Mouse (Mus musculus): ENCODE data around the gene Fgfr3. TPM values are rescaled to one million over a fixed set of nuclear protein-coding genes. Genes with fewer than 3 reads are reported as not detected.

The Fgfr3 gene
- polyA plus RNA-seq, 1 experiment from 2014 or later, result 23.9 TPM

- Histone ChIP-seq H3K9me3 (replicated peaks; ENCODE audit: control insufficient read depth, low read length, poor library complexity, severe bottlenecking) (no peaks in the 10 kb centered on the region), H3K4me1 (ENCODE audit: control insufficient read depth, insufficient read depth, low read length) (peaks cover 28% of the 10 kb centered on the region), H3K4me2 (ENCODE audit: low read length) (peak overlapping the region; percentile 75), H3K4me3 (ENCODE audit: low read depth, low read length) (peak overlapping the region; percentile 45), H3K27ac (ENCODE audit: low read length) (peak overlapping the region; percentile 47), H3K36me3 (ENCODE audit: control insufficient read depth, insufficient read depth, low read length) (no peaks in the 10 kb centered on the region), H3K27me3 (ENCODE audit: control insufficient read depth, insufficient read depth, low read depth, low read length) (peaks cover 25% of the 10 kb centered on the region), H3K9ac (ENCODE audit: low read depth, low read length) (peak overlapping the region; percentile 70)
- 0 out of 2 replicates have a peak, but pooled peaks have one; percentile 4 for ATAC-seq
- under 1% methylated on average over 24 of the region's 24 CpGs for WGBS
Measured at GRCm38 (mm10) chr5:33695718-33696121, 25.8 kb upstream of the Fgfr3 start.

DNA sequence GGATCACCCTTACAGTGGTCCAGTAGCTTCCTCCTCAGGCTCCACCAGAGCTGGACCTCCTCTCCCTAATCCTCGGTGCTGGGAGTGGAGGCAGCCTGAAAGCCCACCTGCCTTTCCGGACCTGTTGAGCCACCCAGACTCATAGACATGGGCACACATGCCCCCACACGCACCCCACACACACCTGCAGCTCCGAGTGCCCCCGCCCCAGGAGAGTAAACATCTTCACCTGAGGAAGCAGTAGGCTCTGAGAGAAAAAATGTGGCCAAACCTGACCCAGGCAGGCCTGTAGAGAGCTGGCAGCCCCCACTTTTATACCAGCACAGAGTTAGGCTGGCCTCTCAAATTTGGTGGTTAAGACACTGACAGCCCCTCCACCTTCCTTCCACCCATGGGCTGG is 25.0 kb upstream of the Fgfr3 start:
- WGBS, result 53% methylated on average over 5 of the region's 5 CpGs
- ATAC-seq, result no peak
- no peak overlapping the region for H3K4me2 ChIP-seq (ENCODE audit: low read length)
- H3K4me1 ChIP-seq (ENCODE audit: control insufficient read depth, insufficient read depth, low read length), result peaks cover 28% of the 10 kb centered on the region
- no peaks in the 10 kb centered on the region for H3K9me3 ChIP-seq (replicated peaks; ENCODE audit: control insufficient read depth, low read length, poor library complexity, severe bottlenecking)
- H3K4me3 ChIP-seq (ENCODE audit: low read depth, low read length), result no peak overlapping the region
- H3K36me3 ChIP-seq (ENCODE audit: control insufficient read depth, insufficient read depth, low read length), result no peaks in the 10 kb centered on the region
- peaks cover 25% of the 10 kb centered on the region for H3K27me3 ChIP-seq (ENCODE audit: control insufficient read depth, insufficient read depth, low read depth, low read length)
- no peak overlapping the region for H3K9ac ChIP-seq (ENCODE audit: low read depth, low read length)
- no peak overlapping the region for H3K27ac ChIP-seq (ENCODE audit: low read length)

- no peak overlapping the region; the same call in 1 of the 2 replicates for H3K4me2 ChIP-seq (ENCODE audit: low read length)
- no peak for ATAC-seq
- no peak overlapping the region for H3K9ac ChIP-seq (ENCODE audit: low read depth, low read length)
- H3K27ac ChIP-seq (ENCODE audit: low read length), result 0 out of 2 replicates have a peak overlapping the region, but pooled peaks have one; percentile 17
- no peaks in the 10 kb centered on the region for H3K9me3 ChIP-seq (replicated peaks; ENCODE audit: control insufficient read depth, low read length, poor library complexity, severe bottlenecking)
- no peak overlapping the region for H3K4me3 ChIP-seq (ENCODE audit: low read depth, low read length)
- H3K27me3 ChIP-seq (ENCODE audit: control insufficient read depth, insufficient read depth, low read depth, low read length), result peaks cover 24% of the 10 kb centered on the region
- H3K4me1 ChIP-seq (ENCODE audit: control insufficient read depth, insufficient read depth, low read length), result peaks cover 24% of the 10 kb centered on the region
- no peaks in the 10 kb centered on the region for H3K36me3 ChIP-seq (ENCODE audit: control insufficient read depth, insufficient read depth, low read length)
- WGBS, result 26% methylated on average over 1 of the region's 1 CpGs
Measured at GRCm38 (mm10) chr5:33697534-33697933, 23.9 kb upstream of the Fgfr3 start.

DNA sequence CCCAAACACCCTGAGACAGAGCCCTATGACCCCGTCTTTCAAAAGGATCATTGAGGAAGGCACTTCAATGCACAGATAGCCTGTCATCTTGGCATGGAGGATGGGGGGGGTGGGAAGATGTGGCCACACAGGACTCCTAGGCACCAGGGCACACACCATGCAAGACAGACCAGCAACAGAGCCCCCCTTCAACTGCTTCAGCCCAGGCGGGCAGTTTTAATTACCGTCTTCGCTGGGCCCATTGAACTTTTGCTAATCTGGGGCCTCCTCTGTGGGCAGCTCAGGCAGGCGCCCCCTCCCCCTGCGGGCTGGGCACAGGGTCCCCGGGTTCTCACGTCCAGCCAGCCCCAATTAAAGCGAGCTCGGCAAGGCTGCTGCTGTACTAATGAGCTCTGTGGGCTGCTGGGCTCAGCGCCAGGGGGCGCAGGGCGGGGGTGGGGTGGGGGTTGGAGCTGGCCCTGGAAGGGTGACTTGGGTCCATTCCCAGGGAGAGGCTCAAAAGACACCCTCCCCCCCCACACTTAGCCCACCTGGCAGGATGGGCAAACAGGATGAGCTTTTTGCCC is 23.4 kb upstream of the Fgfr3 start:
- no peak overlapping the region for H3K4me3 ChIP-seq (ENCODE audit: low read depth, low read length)
- H3K4me1 ChIP-seq (ENCODE audit: control insufficient read depth, insufficient read depth, low read length), result peaks cover 22% of the 10 kb centered on the region
- peaks cover 20% of the 10 kb centered on the region for H3K27me3 ChIP-seq (ENCODE audit: control insufficient read depth, insufficient read depth, low read depth, low read length)
- H3K27ac ChIP-seq (ENCODE audit: low read length), result 0 out of 2 replicates have a peak overlapping the region, but pooled peaks have one; percentile 20
- H3K9me3 ChIP-seq (replicated peaks; ENCODE audit: control insufficient read depth, low read length, poor library complexity, severe bottlenecking), result no peaks in the 10 kb centered on the region
- peak; percentile 54; the same call in 1 of the 2 replicates for ATAC-seq
- H3K36me3 ChIP-seq (ENCODE audit: control insufficient read depth, insufficient read depth, low read length), result no peaks in the 10 kb centered on the region
- H3K4me2 ChIP-seq (ENCODE audit: low read length), result no peak overlapping the region; the same call in 1 of the 2 replicates
- WGBS, result 9% methylated on average over 13 of the region's 13 CpGs
- 0 out of 2 replicates have a peak overlapping the region, but pooled peaks have one; percentile 20 for H3K9ac ChIP-seq (ENCODE audit: low read depth, low read length)

- ATAC-seq, result no peak
- no peaks in the 10 kb centered on the region for H3K9me3 ChIP-seq (replicated peaks; ENCODE audit: control insufficient read depth, low read length, poor library complexity, severe bottlenecking)
- no peak overlapping the region for H3K27ac ChIP-seq (ENCODE audit: low read length)
- H3K9ac ChIP-seq (ENCODE audit: low read depth, low read length), result no peak overlapping the region
- H3K36me3 ChIP-seq (ENCODE audit: control insufficient read depth, insufficient read depth, low read length), result no peaks in the 10 kb centered on the region
- 64% methylated on average over 5 of the region's 5 CpGs for WGBS
- H3K4me3 ChIP-seq (ENCODE audit: low read depth, low read length), result no peak overlapping the region
- no peak overlapping the region for H3K4me2 ChIP-seq (ENCODE audit: low read length)
- peaks cover 16% of the 10 kb centered on the region for H3K27me3 ChIP-seq (ENCODE audit: control insufficient read depth, insufficient read depth, low read depth, low read length)
- peaks cover 22% of the 10 kb centered on the region for H3K4me1 ChIP-seq (ENCODE audit: control insufficient read depth, insufficient read depth, low read length)
Measured at GRCm38 (mm10) chr5:33698669-33699068, 22.8 kb upstream of the Fgfr3 start.

GRCm38 (mm10) chr5:33700010-33700409 is 21.5 kb upstream of the Fgfr3 start:
- no peak for ATAC-seq
- H3K36me3 ChIP-seq (ENCODE audit: control insufficient read depth, insufficient read depth, low read length), result no peaks in the 10 kb centered on the region
- peaks cover 21% of the 10 kb centered on the region for H3K4me1 ChIP-seq (ENCODE audit: control insufficient read depth, insufficient read depth, low read length)
- no peak overlapping the region for H3K4me3 ChIP-seq (ENCODE audit: low read depth, low read length)
- peaks cover 10% of the 10 kb centered on the region for H3K27me3 ChIP-seq (ENCODE audit: control insufficient read depth, insufficient read depth, low read depth, low read length)
- H3K4me2 ChIP-seq (ENCODE audit: low read length), result no peak overlapping the region
- whole genome bisulfite sequencing, result 49% methylated on average over 13 of the region's 13 CpGs
- H3K9ac ChIP-seq (ENCODE audit: low read depth, low read length), result no peak overlapping the region
- no peak overlapping the region for H3K27ac ChIP-seq (ENCODE audit: low read length)
- H3K9me3 ChIP-seq (replicated peaks; ENCODE audit: control insufficient read depth, low read length, poor library complexity, severe bottlenecking), result no peaks in the 10 kb centered on the region

DNA sequence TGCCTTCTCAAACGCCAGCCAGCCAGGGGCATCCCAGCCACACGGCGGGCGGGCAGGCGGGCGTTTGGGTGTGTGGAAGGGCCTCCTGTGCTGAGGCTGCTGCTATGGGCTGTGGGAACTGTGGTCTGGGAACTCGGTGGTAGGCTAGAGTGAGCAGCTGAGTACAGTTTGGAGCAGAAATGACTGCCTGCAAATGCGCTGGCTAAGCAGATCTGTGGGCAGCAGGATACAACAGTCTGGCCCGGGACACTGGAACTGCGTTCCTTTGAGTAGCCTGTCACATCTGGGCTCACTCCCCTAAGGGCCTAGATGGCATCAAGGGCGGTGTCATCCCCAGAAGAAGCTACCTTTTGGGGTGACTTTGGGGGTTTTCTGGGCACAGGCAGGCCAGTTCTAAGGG is 19.6 kb upstream of the Fgfr3 start:
- Histone ChIP-seq H3K4me2 (ENCODE audit: low read length) (no peak overlapping the region), H3K27me3 (ENCODE audit: control insufficient read depth, insufficient read depth, low read depth, low read length) (peaks cover 5% of the 10 kb centered on the region; the same call in 1 of the 2 replicates), H3K36me3 (ENCODE audit: control insufficient read depth, insufficient read depth, low read length) (no peaks in the 10 kb centered on the region), H3K4me1 (ENCODE audit: control insufficient read depth, insufficient read depth, low read length) (peaks cover 11% of the 10 kb centered on the region), H3K4me3 (ENCODE audit: low read depth, low read length) (no peak overlapping the region), H3K27ac (ENCODE audit: low read length) (no peak overlapping the region), H3K9ac (ENCODE audit: low read depth, low read length) (no peak overlapping the region), H3K9me3 (replicated peaks; ENCODE audit: control insufficient read depth, low read length, poor library complexity, severe bottlenecking) (no peaks in the 10 kb centered on the region)
- no peak for ATAC-seq
- 84% methylated on average over 11 of the region's 11 CpGs for WGBS

GRCm38 (mm10) chr5:33703999-33704398 is 17.5 kb upstream of the Fgfr3 start:
- H3K4me1 ChIP-seq (ENCODE audit: control insufficient read depth, insufficient read depth, low read length), result peaks cover 3% of the 10 kb centered on the region; the same call in 1 of the 2 replicates
- H3K4me2 ChIP-seq (ENCODE audit: low read length), result no peak overlapping the region
- ATAC-seq, result peak; percentile 53
- H3K27me3 ChIP-seq (ENCODE audit: control insufficient read depth, insufficient read depth, low read depth, low read length), result peaks cover 3% of the 10 kb centered on the region; the same call in 1 of the 2 replicates
- H3K9ac ChIP-seq (ENCODE audit: low read depth, low read length), result no peak overlapping the region
- H3K36me3 ChIP-seq (ENCODE audit: control insufficient read depth, insufficient read depth, low read length), result no peaks in the 10 kb centered on the region
- no peak overlapping the region; the same call in 1 of the 2 replicates for H3K27ac ChIP-seq (ENCODE audit: low read length)
- 28% methylated on average over 8 of the region's 8 CpGs for WGBS
- no peaks in the 10 kb centered on the region for H3K9me3 ChIP-seq (replicated peaks; ENCODE audit: control insufficient read depth, low read length, poor library complexity, severe bottlenecking)
- no peak overlapping the region for H3K4me3 ChIP-seq (ENCODE audit: low read depth, low read length)

GRCm38 (mm10) chr5:33704945-33705611 is 16.4 kb upstream of the Fgfr3 start:
- WGBS, result 4% methylated on average over 7 of the region's 11 CpGs
- H3K4me1 ChIP-seq (ENCODE audit: control insufficient read depth, insufficient read depth, low read length), result peaks cover 3% of the 10 kb centered on the region; the same call in 1 of the 2 replicates
- H3K27me3 ChIP-seq (ENCODE audit: control insufficient read depth, insufficient read depth, low read depth, low read length), result peaks cover 3% of the 10 kb centered on the region; the same call in 1 of the 2 replicates
- no peak overlapping the region for H3K4me2 ChIP-seq (ENCODE audit: low read length)
- peak; percentile 82 for ATAC-seq
- H3K9ac ChIP-seq (ENCODE audit: low read depth, low read length), result no peak overlapping the region
- peak overlapping the region; percentile 43 for H3K27ac ChIP-seq (ENCODE audit: low read length)
- H3K36me3 ChIP-seq (ENCODE audit: control insufficient read depth, insufficient read depth, low read length), result no peaks in the 10 kb centered on the region
- H3K9me3 ChIP-seq (replicated peaks; ENCODE audit: control insufficient read depth, low read length, poor library complexity, severe bottlenecking), result no peaks in the 10 kb centered on the region
- H3K4me3 ChIP-seq (ENCODE audit: low read depth, low read length), result no peak overlapping the region

Measured in midbrain, embryonic 16.5 days (tissue).